Mouse (Mus musculus) testis, adult 2 months (tissue): ENCODE results near the gene Grasp. TPM values are rescaled to one million over a fixed set of nuclear protein-coding genes. Genes with fewer than 3 reads are reported as not detected.

ENCODE experiments used
- H3K27ac ChIP-seq: fragments of 200-500 bp; 2 replicates; pipeline ENCODE4 v1.5.1; 2012; ENCODE audit warnings: low read depth, low read length; ENCODE audit not compliant: control insufficient read depth, insufficient read depth
- H3K27me3 ChIP-seq: fragments of 200-500 bp; 2 replicates; pipeline ENCODE4 v1.6.1; 2012; ENCODE audit warnings: mild to moderate bottlenecking, low read length, moderate library complexity; ENCODE audit not compliant: control insufficient read depth, insufficient read depth
- H3K36me3 ChIP-seq: fragments of 200-500 bp; 2 replicates; pipeline ENCODE4 v1.6.1; 2012; ENCODE audit warnings: mild to moderate bottlenecking, low read length; ENCODE audit not compliant: control insufficient read depth, insufficient read depth
- H3K4me1 ChIP-seq: fragments of 200-500 bp; 2 replicates; pipeline ENCODE4 v1.6.1; 2012; ENCODE audit warnings: low read length; ENCODE audit not compliant: control insufficient read depth, insufficient read depth
- H3K4me3 ChIP-seq: fragments of 200-500 bp; 2 replicates; pipeline ENCODE4 v1.5.1; 2012; ENCODE audit warnings: low read depth, mild to moderate bottlenecking, low read length, moderate library complexity, mixed read lengths; ENCODE audit not compliant: control insufficient read depth
- CTCF ChIP-seq: fragments of 200-500 bp; IDR thresholded peaks from 2 replicates; pipeline ENCODE4 v1.5.1; 2012; ENCODE audit warnings: low read depth, mild to moderate bottlenecking, inconsistent platforms, low read length, moderate library complexity; ENCODE audit not compliant: control insufficient read depth, insufficient read depth, insufficient replicate concordance
- POLR2A ChIP-seq: fragments of 200-500 bp; IDR thresholded peaks from 2 replicates; pipeline ENCODE4 v1.6.1; 2012; ENCODE audit warnings: low read depth, mild to moderate bottlenecking, inconsistent platforms, low read length, moderate library complexity; ENCODE audit not compliant: control insufficient read depth
- polyA plus RNA-seq: library from polyadenylated mRNA; depleted of rRNA; stranded (reverse); fragments of >200 nt; gene quantifications from 2 replicates; pipeline ENCODE4 v1.2.3, GENCODE M21; 2012

Grasp gene
- polyA plus RNA-seq, 1 experiment = 1.8 TPM

DNA sequence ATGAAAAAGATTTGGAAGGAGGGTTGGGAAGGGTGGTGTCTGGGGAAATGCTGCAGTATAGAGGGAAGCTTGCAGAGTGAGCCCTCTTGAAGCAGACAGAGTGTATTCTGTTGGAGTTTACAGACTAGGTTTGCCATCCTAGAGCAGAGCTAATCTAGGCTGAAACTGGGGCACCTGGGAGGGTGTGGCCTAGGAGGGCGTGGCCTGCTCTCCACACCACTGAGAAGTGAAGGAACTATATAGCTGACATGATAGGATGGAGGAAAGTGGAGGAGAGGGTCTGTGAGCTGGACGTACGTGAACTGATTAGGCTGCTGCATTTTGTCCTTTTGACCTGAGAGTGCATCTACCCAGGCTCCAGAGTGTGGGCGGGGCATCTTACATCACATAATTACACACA, 20.3 kb upstream of the Grasp start:
- Histone ChIP-seq H3K27ac (no peak overlapping the region), H3K4me3 (no peak overlapping the region), H3K27me3 (no peaks in the 10 kb centered on the region), H3K4me1 (no peaks in the 10 kb centered on the region), H3K36me3 (no peaks in the 10 kb centered on the region; the same call in 1 of the 2 replicates)
- no peak for TF ChIP-seq CTCF

DNA sequence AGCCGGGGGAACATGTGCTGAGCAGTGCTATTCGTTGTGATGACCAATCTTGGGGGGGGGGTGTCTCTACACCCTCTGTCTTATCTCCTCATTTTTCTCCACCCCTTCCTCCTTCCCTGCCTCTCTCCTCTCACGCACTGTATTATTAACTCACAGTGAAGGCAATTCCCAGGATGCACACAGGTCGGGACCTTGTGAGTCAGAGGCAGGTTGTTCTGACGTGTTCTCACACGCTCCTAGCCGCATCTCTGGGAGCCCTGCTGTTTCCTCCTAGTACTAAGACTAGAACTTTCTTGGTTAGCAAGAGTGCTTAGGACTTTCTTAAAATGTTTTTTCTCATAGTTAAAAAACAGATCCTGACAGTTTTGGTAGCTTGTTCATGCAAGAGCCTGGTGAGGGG, 19.2 kb upstream of the Grasp start:
- H3K4me3 ChIP-seq = no peak overlapping the region
- no peaks in the 10 kb centered on the region; the same call in 1 of the 2 replicates for H3K36me3 ChIP-seq
- H3K4me1 ChIP-seq = no peaks in the 10 kb centered on the region
- TF ChIP-seq CTCF = no peak
- TF ChIP-seq POLR2A = no peak
- no peak overlapping the region for H3K27ac ChIP-seq
- no peaks in the 10 kb centered on the region for H3K27me3 ChIP-seq

DNA sequence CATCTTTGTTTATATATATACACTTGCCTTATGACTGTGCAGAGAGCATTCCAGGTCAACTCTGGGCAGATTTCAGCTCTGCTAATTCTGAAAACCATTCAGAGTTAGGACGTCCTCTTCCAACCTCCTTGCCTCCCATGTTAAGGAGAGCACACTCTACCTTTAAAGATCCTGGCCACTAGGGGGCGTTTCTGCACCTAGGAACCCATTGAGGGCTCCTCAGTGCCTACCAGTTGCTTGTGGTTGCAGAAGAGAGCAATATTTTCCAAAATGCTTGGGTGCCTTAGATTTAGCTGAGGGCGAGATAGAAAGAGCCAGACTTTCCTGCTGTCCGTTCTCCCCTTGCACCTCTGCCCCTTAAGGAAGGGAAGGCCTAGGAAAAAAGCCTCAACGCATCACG, 13.8 kb upstream of the Grasp start:
- peaks cover 3% of the 10 kb centered on the region for H3K36me3 ChIP-seq
- TF ChIP-seq CTCF (peak; percentile 32; the same call in 1 of the 2 replicates), POLR2A (no peak)

DNA sequence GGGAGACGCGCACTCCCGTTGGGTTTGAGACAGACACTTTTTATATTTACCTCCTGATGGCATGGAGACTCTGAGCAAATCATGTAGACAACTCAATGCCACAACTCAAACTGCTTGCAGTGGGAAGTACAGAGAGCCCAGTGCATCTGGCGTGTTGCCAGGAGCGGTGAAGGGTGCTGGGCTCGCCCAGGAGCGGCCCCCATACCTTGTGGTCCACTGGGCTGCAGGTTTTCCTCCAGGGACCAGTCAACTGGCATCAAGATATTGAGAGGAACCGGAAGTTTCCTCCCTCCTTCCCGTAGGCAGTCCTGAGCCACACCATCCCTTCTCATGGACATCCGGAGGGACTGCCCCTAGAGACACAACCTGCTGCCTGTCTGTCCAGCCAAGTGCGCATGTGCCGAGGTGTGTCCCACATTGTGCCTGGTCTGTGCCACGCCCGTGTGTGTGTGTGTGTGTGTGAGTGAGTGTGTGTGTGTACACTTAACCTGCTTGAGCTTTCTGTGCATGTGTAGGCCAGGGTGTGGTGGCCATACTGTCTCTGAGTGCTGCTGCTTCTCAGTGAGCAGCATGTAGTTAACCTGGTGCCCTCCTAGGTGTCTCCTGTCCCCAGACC, 12.9 kb upstream of the Grasp start:
- H3K27ac ChIP-seq = no peak overlapping the region
- no peak overlapping the region for H3K4me3 ChIP-seq
- TF ChIP-seq CTCF (no peak), POLR2A (no peak)
- H3K4me1 ChIP-seq = peaks cover 2% of the 10 kb centered on the region
- H3K36me3 ChIP-seq = peaks cover 3% of the 10 kb centered on the region
- no peaks in the 10 kb centered on the region for H3K27me3 ChIP-seq

More for the DNA sequence above, 13.8 kb upstream of the Grasp start:
- H3K4me1 ChIP-seq = no peaks in the 10 kb centered on the region
- H3K4me3 ChIP-seq = no peak overlapping the region
- H3K27ac ChIP-seq = no peak overlapping the region
- no peaks in the 10 kb centered on the region for H3K27me3 ChIP-seq

DNA sequence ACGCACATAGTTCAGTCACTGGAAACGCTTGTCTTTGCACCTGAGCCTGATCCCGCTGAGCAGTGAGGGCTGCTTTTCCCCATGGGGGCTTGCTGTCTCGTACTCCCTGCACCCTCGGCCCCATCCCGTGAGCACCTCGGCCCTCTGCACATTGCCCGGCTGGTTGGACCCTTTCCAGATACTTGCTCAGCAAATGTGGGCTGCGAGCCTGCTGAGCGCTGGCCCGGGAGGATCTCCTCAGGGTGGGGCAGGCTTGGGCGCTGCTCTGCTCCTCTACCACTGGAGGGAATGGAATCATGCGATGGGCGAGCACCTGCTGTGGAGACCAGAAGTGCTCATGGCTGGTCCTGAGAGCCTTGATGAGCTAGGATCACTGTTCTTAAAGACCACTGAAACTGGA, 11.6 kb upstream of the Grasp start:
- TF ChIP-seq POLR2A = no peak
- TF ChIP-seq CTCF = no peak
- Histone ChIP-seq H3K27me3 (no peaks in the 10 kb centered on the region), H3K27ac (no peak overlapping the region), H3K4me1 (peaks cover 2% of the 10 kb centered on the region), H3K36me3 (peaks cover 3% of the 10 kb centered on the region), H3K4me3 (no peak overlapping the region)

DNA sequence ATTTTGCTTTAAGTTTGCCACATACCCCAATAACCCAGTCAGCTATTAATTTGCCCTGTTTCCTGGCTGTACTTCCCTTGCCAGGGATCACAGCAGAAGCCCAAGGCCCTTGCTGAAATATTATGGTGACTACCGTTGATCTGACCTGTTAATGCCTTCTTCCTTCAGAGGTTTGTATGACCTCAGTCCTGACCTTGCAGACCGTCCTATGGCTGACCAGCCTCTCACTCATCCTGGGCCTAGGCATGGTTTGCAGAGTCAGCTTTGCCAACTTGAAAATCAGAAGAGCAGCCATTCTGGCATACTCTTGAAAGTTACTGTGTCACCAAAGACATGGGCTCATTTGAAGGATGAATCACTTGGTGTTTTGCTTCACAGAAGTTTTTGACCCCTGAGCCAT, 8.9 kb upstream of the Grasp start:
- H3K4me3 ChIP-seq = no peak overlapping the region
- H3K27ac ChIP-seq = no peak overlapping the region
- H3K36me3 ChIP-seq = peaks cover 3% of the 10 kb centered on the region; the same call in 1 of the 2 replicates
- H3K4me1 ChIP-seq = peaks cover 2% of the 10 kb centered on the region
- TF ChIP-seq POLR2A = no peak
- TF ChIP-seq CTCF = no peak
- H3K27me3 ChIP-seq = no peaks in the 10 kb centered on the region

DNA sequence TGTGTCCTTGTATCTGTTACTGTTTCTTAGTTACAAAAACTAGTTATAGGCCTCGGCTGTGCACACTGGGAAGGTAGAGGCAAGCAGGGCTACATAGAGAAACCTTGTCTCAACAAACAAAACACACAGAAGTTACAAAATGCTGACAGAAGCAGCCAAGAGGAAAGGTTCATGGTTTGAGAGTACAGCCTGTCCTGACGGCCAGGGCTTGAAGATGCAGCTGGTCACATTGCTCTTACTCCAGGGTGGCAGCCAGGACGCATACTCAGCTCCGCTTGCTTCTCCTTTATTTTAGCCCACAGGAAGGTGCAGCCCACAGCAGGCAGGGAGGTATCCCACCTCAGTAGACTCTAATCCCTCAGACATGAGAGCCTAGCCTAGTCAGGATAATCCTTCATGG, 8.0 kb upstream of the Grasp start:
- Histone ChIP-seq H3K27me3 (no peaks in the 10 kb centered on the region), H3K27ac (peak overlapping the region; percentile 60), H3K36me3 (0 out of 2 replicates have a peak, but pooled peaks cover 3% of the 10 kb centered on the region), H3K4me3 (no peak overlapping the region), H3K4me1 (peaks cover 2% of the 10 kb centered on the region)
- no peak for TF ChIP-seq CTCF
- TF ChIP-seq POLR2A = no peak; the same call in 1 of the 2 replicates
